Mouse (Mus musculus) stomach, embryonic 14.5 days (tissue): ENCODE results near the gene Pgrmc2. TPM values are rescaled to one million over a fixed set of nuclear protein-coding genes. Genes with fewer than 3 reads are reported as not detected.

ENCODE experiments used
- ATAC-seq: fragments of 200-750 bp; cut with Nextera tagmentation; 2 replicates; pipeline ENCODE4 v1.8.0; 2017; ENCODE audit warnings: low read depth, moderate TSS enrichment; ENCODE audit not compliant: insufficient number of reproducible peaks, insufficient read depth, low FRiP score
- H3K27ac ChIP-seq: fragments of 300-500 bp; sonication (generic); 2 replicates; pipeline ENCODE4 v1.5.1; 2014; ENCODE audit warnings: mild to moderate bottlenecking, low read length, moderate library complexity, mixed read lengths
- H3K27me3 ChIP-seq: fragments of 300-500 bp; sonication (generic); 2 replicates; pipeline ENCODE4 v1.6.1; 2014; ENCODE audit warnings: low read length, control low read depth, mixed read lengths; ENCODE audit not compliant: control insufficient read depth, insufficient read depth
- H3K36me3 ChIP-seq: fragments of 300-500 bp; sonication (generic); 2 replicates; pipeline ENCODE4 v1.6.1; 2014; ENCODE audit warnings: mild to moderate bottlenecking, control low read depth, low read length, moderate library complexity, mixed read lengths; ENCODE audit not compliant: control insufficient read depth, insufficient read depth
- H3K4me1 ChIP-seq: fragments of 300-500 bp; sonication (generic); 2 replicates; pipeline ENCODE4 v1.6.1; 2014; ENCODE audit warnings: low read length, control low read depth, mixed read lengths; ENCODE audit not compliant: control insufficient read depth, insufficient read depth
- H3K4me2 ChIP-seq: fragments of 300-500 bp; sonication (generic); replicated peaks from 2 replicates; pipeline ENCODE4 v1.6.1; 2014; ENCODE audit warnings: low read depth, low read length, control low read depth
- H3K4me3 ChIP-seq: fragments of 300-500 bp; sonication (generic); 2 replicates; pipeline ENCODE4 v1.5.1; 2014; ENCODE audit warnings: low read depth, low read length, control low read depth
- H3K9ac ChIP-seq: fragments of 300-500 bp; sonication (generic); replicated peaks from 2 replicates; pipeline ENCODE4 v1.6.1; 2014; ENCODE audit warnings: low read depth, mild to moderate bottlenecking, control low read depth, low read length, moderate library complexity, mixed read lengths
- H3K9me3 ChIP-seq: fragments of 300-500 bp; sonication (generic); 2 replicates; pipeline ENCODE4 v1.6.1; 2016; ENCODE audit warnings: low read depth, low read length, control low read depth; ENCODE audit not compliant: control insufficient read depth
- WGBS: fragments of 180-500 bp; shearing (Covaris S2); extraction: QIAGEN DNeasy Blood & Tissue Kit; methylation state at CpG from one replicate; pipeline ENCODE4 v1.1.7; 2014; 5-methylcytosine and 5-hydroxymethylcytosine counted together
- polyA plus RNA-seq: library from polyadenylated mRNA; unstranded; fragments of >200 nt; fragmentation: Nextera tagmentation; extraction: Ambion mirVana; gene quantifications from 2 replicates; pipeline ENCODE4 v1.2.1, GENCODE M21; 2014

Gene Pgrmc2
- polyA plus RNA-seq, 1 experiment from 2014 or later = 29.5 TPM

GRCm38 (mm10) chr3:41061831-41062565, 20.8 kb downstream of the Pgrmc2 start:
- H3K27me3 ChIP-seq = no peaks in the 10 kb centered on the region
- no peak overlapping the region for H3K4me2 ChIP-seq
- H3K9ac ChIP-seq = no peak overlapping the region
- no peaks in the 10 kb centered on the region for H3K4me1 ChIP-seq
- no peak overlapping the region for H3K4me3 ChIP-seq
- no peak overlapping the region for H3K27ac ChIP-seq
- no peaks in the 10 kb centered on the region for H3K9me3 ChIP-seq
- no peaks in the 10 kb centered on the region; the same call in 1 of the 2 replicates for H3K36me3 ChIP-seq
- WGBS = 91% methylated on average over 3 of the region's 3 CpGs
- ATAC-seq = no peak

GRCm38 (mm10) chr3:41059249-41059648, 23.6 kb downstream of the Pgrmc2 start:
- H3K27ac ChIP-seq = no peak overlapping the region
- 90% methylated on average over 3 of the region's 3 CpGs for WGBS

GRCm38 (mm10) chr3:41058395-41058794, 24.5 kb downstream of the Pgrmc2 start:
- H3K27ac ChIP-seq = no peak overlapping the region
- no peak overlapping the region for H3K4me2 ChIP-seq
- H3K9ac ChIP-seq = no peak overlapping the region
- no peaks in the 10 kb centered on the region for H3K27me3 ChIP-seq
- H3K4me1 ChIP-seq = no peaks in the 10 kb centered on the region
- no peak overlapping the region for H3K4me3 ChIP-seq
- H3K9me3 ChIP-seq = no peaks in the 10 kb centered on the region
- no peak for ATAC-seq
- WGBS = 74% methylated on average over 2 of the region's 2 CpGs
- H3K36me3 ChIP-seq = no peaks in the 10 kb centered on the region

More at GRCm38 (mm10) chr3:41059249-41059648, 23.6 kb downstream of the Pgrmc2 start:
- no peaks in the 10 kb centered on the region for H3K27me3 ChIP-seq
- no peaks in the 10 kb centered on the region for H3K9me3 ChIP-seq
- H3K36me3 ChIP-seq = no peaks in the 10 kb centered on the region; the same call in 1 of the 2 replicates
- no peak for ATAC-seq
- H3K4me1 ChIP-seq = no peaks in the 10 kb centered on the region
- no peak overlapping the region for H3K4me2 ChIP-seq
- no peak overlapping the region for H3K4me3 ChIP-seq
- H3K9ac ChIP-seq = no peak overlapping the region

GRCm38 (mm10) chr3:41053334-41053733, 29.5 kb downstream of the Pgrmc2 start:
- H3K9ac ChIP-seq = no peak overlapping the region
- no peak overlapping the region for H3K4me2 ChIP-seq
- H3K4me1 ChIP-seq = no peaks in the 10 kb centered on the region
- no peaks in the 10 kb centered on the region for H3K27me3 ChIP-seq
- WGBS = 91% methylated on average over 3 of the region's 3 CpGs
- ATAC-seq = no peak
- H3K36me3 ChIP-seq = no peaks in the 10 kb centered on the region
- H3K27ac ChIP-seq = no peak overlapping the region
- H3K9me3 ChIP-seq = no peaks in the 10 kb centered on the region
- H3K4me3 ChIP-seq = no peak overlapping the region

- ATAC-seq = no peak
These were observed 35.0 kb downstream of the Pgrmc2 start for GRCm38 (mm10) chr3:41047838-41048237.

GRCm38 (mm10) chr3:41043756-41044354, 39.0 kb downstream of the Pgrmc2 start:
- peaks cover 3% of the 10 kb centered on the region; the same call in 1 of the 2 replicates for H3K4me1 ChIP-seq
- peak; percentile 57 for ATAC-seq
- H3K27me3 ChIP-seq = no peaks in the 10 kb centered on the region
- no peaks in the 10 kb centered on the region for H3K9me3 ChIP-seq
- H3K9ac ChIP-seq = no peak overlapping the region
- no peak overlapping the region for H3K4me2 ChIP-seq
- no peak overlapping the region for H3K27ac ChIP-seq
- 60% methylated on average over 11 of the region's 11 CpGs for WGBS
- H3K4me3 ChIP-seq = no peak overlapping the region
- no peaks in the 10 kb centered on the region for H3K36me3 ChIP-seq

More at GRCm38 (mm10) chr3:41047838-41048237, 35.0 kb downstream of the Pgrmc2 start:
- H3K36me3 ChIP-seq = no peaks in the 10 kb centered on the region
- H3K27ac ChIP-seq = no peak overlapping the region
- H3K9ac ChIP-seq = no peak overlapping the region
- H3K4me1 ChIP-seq = peaks cover 3% of the 10 kb centered on the region; the same call in 1 of the 2 replicates
- no peak overlapping the region for H3K4me2 ChIP-seq
- H3K9me3 ChIP-seq = no peaks in the 10 kb centered on the region
- 84% methylated on average over 6 of the region's 6 CpGs for WGBS
- no peak overlapping the region for H3K4me3 ChIP-seq
- H3K27me3 ChIP-seq = no peaks in the 10 kb centered on the region

GRCm38 (mm10) chr3:41042195-41042938, 40.5 kb downstream of the Pgrmc2 start:
- H3K36me3 ChIP-seq = no peaks in the 10 kb centered on the region
- WGBS = 75% methylated on average over 4 of the region's 4 CpGs
- no peaks in the 10 kb centered on the region for H3K9me3 ChIP-seq
- H3K4me1 ChIP-seq = peaks cover 3% of the 10 kb centered on the region; the same call in 1 of the 2 replicates
- no peak for ATAC-seq
- no peaks in the 10 kb centered on the region for H3K27me3 ChIP-seq
- H3K27ac ChIP-seq = no peak overlapping the region
- H3K4me3 ChIP-seq = no peak overlapping the region
- H3K4me2 ChIP-seq = no peak overlapping the region
- no peak overlapping the region for H3K9ac ChIP-seq

- H3K4me1 ChIP-seq = peaks cover 3% of the 10 kb centered on the region; the same call in 1 of the 2 replicates
- H3K9ac ChIP-seq = no peak overlapping the region
- H3K27me3 ChIP-seq = no peaks in the 10 kb centered on the region
- no peak for ATAC-seq
- no peak overlapping the region for H3K4me2 ChIP-seq
- H3K9me3 ChIP-seq = no peaks in the 10 kb centered on the region
- no peaks in the 10 kb centered on the region for H3K36me3 ChIP-seq
- H3K4me3 ChIP-seq = no peak overlapping the region
- H3K27ac ChIP-seq = no peak overlapping the region
- 55% methylated on average over 5 of the region's 5 CpGs for WGBS
These were observed 41.6 kb downstream of the Pgrmc2 start for GRCm38 (mm10) chr3:41041241-41041640.
